Mouse (Mus musculus) hindbrain, embryonic 10.5 days (tissue): ENCODE measurements around the gene Pip5k1a. TPM values are rescaled to one million over a fixed set of nuclear protein-coding genes. Genes with fewer than 3 reads are reported as not detected.

ENCODE experiments used
- polyA plus RNA-seq: library from polyadenylated mRNA; unstranded; fragments of >200 nt; fragmentation: Nextera tagmentation; extraction: Ambion mirVana; gene quantifications from 2 replicates; pipeline ENCODE4 v1.2.1, GENCODE M21; 2016

Gene Pip5k1a
- polyA plus RNA-seq, 1 experiment from 2014 or later: 19.0 TPM

Other genes with a start within 250 kb of the Pip5k1a start
- 342 and 366 TPM in 2 replicates for gene Psmb4, start 220.0 kb downstream of the Pip5k1a start, polyA plus RNA-seq
- 5.1 and 7.4 TPM in 2 replicates for gene Selenbp1, start 173.9 kb downstream of the Pip5k1a start, polyA plus RNA-seq
- gene Rfx5, start 152.9 kb downstream of the Pip5k1a start, polyA plus RNA-seq: 5.7 TPM in 2 replicates
- 20.6 and 22.3 TPM in 2 replicates for gene Pi4kb, start 132.2 kb downstream of the Pip5k1a start, polyA plus RNA-seq
- 40.0 and 46.5 TPM in 2 replicates for gene Zfp687, start 91.5 kb downstream of the Pip5k1a start, polyA plus RNA-seq
- gene Psmd4, start 64.3 kb downstream of the Pip5k1a start, polyA plus RNA-seq: 330 and 353 TPM in 2 replicates
- gene Vps72, start 4.1 kb upstream of the Pip5k1a start, polyA plus RNA-seq: 274 and 303 TPM in 2 replicates
- gene Tmod4, start 17.5 kb upstream of the Pip5k1a start, polyA plus RNA-seq: 0.95 and 1.3 TPM in 2 replicates
- 79.2 and 94.1 TPM in 2 replicates for gene Scnm1, start 27.1 kb upstream of the Pip5k1a start, polyA plus RNA-seq
- 13.4 and 17.2 TPM in 2 replicates for gene Lysmd1, start 27.2 kb upstream of the Pip5k1a start, polyA plus RNA-seq
- gene Tnfaip8l2, start 35.4 kb upstream of the Pip5k1a start, polyA plus RNA-seq: 2.1 and 2.9 TPM in 2 replicates
- 9.9 and 24.3 TPM in 2 replicates for gene Sema6c, start 53.5 kb upstream of the Pip5k1a start, polyA plus RNA-seq
- 7.9 and 12.2 TPM in 2 replicates for gene Gabpb2, start 111.0 kb upstream of the Pip5k1a start, polyA plus RNA-seq
- 99.6 and 111 TPM in 2 replicates for gene Cdc42se1, start 121.8 kb upstream of the Pip5k1a start, polyA plus RNA-seq
- 45.8 and 95.9 TPM in 2 replicates for gene Mllt11, start 125.2 kb upstream of the Pip5k1a start, polyA plus RNA-seq
- gene Gm128, start 134.7 kb upstream of the Pip5k1a start, polyA plus RNA-seq: 0.17 and 0.22 TPM in 2 replicates
- gene Bnipl, start 144.3 kb upstream of the Pip5k1a start, polyA plus RNA-seq: 0.60 and 0.63 TPM in 2 replicates
- gene Mindy1, start 174.4 kb upstream of the Pip5k1a start, polyA plus RNA-seq: 33.9 and 44.1 TPM in 2 replicates
- 28.2 and 28.6 TPM in 2 replicates for gene Prune1, start 175.1 kb upstream of the Pip5k1a start, polyA plus RNA-seq
- 2.0 and 2.1 TPM in 2 replicates for gene Anxa9, start 200.2 kb upstream of the Pip5k1a start, polyA plus RNA-seq
- 116 and 123 TPM in 2 replicates for gene Cers2, start 207.9 kb upstream of the Pip5k1a start, polyA plus RNA-seq